In the genomic region with DNA sequence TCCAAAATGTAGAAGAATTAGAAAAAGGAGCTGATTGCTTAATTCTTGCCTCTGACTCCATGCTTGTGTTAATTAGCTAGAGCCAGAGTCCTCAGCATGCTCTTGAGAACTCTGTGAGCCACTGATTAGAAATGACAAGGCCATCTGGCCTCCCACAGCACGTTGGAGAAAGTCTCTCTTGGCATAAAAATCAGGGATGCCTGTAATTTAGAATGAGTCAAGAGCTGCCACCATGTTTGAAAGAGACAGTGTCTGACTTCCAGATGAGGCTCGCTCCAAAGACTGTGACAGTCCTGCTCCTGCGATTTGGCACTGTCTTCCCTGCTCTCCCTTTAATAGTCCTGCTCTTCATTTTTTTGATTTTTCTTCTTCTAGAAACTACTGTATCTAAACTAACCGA, we compare ENCODE assay signal across 12 mouse cellular contexts.
A peak's percentile ranks its signal among the peaks of the same experiment; 100 is the strongest.
DNase-seq lines count a peak whose midpoint lies in the region; ATAC-seq lines count a peak whose summit lies in the region.
"Had no signal": no experiment of that assay in that cellular context is flagged by ENCODE, and none has a peak within 500 bp of the region (broad histone marks: within the 10 kb centered on the region; RNA-seq: fewer than 3 reads in every experiment).

No protein-coding gene starts in this region.

- H3K9me3 ChIP-seq in midbrain, embryonic 13.5 days, result no peaks in the 10 kb centered on the region
- no peaks in the 10 kb centered on the region for H3K9me3 ChIP-seq in midbrain, embryonic 10.5 days (replicated peaks)
- H3K9me3 ChIP-seq in forebrain, embryonic 15.5 days, result no peaks in the 10 kb centered on the region
- no peaks in the 10 kb centered on the region for H3K9me3 ChIP-seq in limb, embryonic 10.5 days (replicated peaks)
- H3K9me3 ChIP-seq: liver, embryonic 13.5 days; neural tube, embryonic 12.5 days had no signal

- no peaks in the 10 kb centered on the region for H3K27me3 ChIP-seq in midbrain, embryonic 13.5 days
- H3K27me3 ChIP-seq in midbrain, embryonic 10.5 days (ENCODE audit: low read depth, poor library complexity, severe bottlenecking), result no peaks in the 10 kb centered on the region
- no peaks in the 10 kb centered on the region for H3K27me3 ChIP-seq in forebrain, embryonic 15.5 days
- H3K27me3 ChIP-seq in limb, embryonic 10.5 days (ENCODE audit: low read depth, poor library complexity, severe bottlenecking), result no peaks in the 10 kb centered on the region
- H3K27me3 ChIP-seq: liver, embryonic 13.5 days; neural tube, embryonic 12.5 days had no signal

- no peak overlapping the region for H3K4me2 ChIP-seq in midbrain, embryonic 13.5 days (replicated peaks)
- no peak overlapping the region for H3K4me2 ChIP-seq in forebrain, embryonic 15.5 days (replicated peaks)
- H3K4me2 ChIP-seq: liver, embryonic 13.5 days; neural tube, embryonic 12.5 days had no signal

- ATAC-seq in midbrain, embryonic 13.5 days, result peak; percentile 53; the same call in 1 of the 2 replicates
- peak; percentile 88 for ATAC-seq in forebrain, embryonic 15.5 days (replicated peaks)

- no peaks in the 10 kb centered on the region for H3K4me1 ChIP-seq in midbrain, embryonic 13.5 days (replicated peaks)
- H3K4me1 ChIP-seq in midbrain, embryonic 10.5 days, result no peaks in the 10 kb centered on the region
- H3K4me1 ChIP-seq in forebrain, embryonic 15.5 days, result peaks cover 3% of the 10 kb centered on the region; the same call in 1 of the 2 replicates
- no peaks in the 10 kb centered on the region for H3K4me1 ChIP-seq in limb, embryonic 10.5 days
- H3K4me1 ChIP-seq: liver, embryonic 13.5 days; neural tube, embryonic 12.5 days had no signal

- no peak overlapping the region for H3K9ac ChIP-seq in midbrain, embryonic 13.5 days (replicated peaks)
- no peak overlapping the region for H3K9ac ChIP-seq in forebrain, embryonic 15.5 days (replicated peaks)
- H3K9ac ChIP-seq: liver, embryonic 13.5 days; neural tube, embryonic 12.5 days had no signal

- 64% methylated on average over 4 of the region's 4 CpGs for WGBS in midbrain, embryonic 13.5 days
- WGBS in midbrain, embryonic 10.5 days, result 71% methylated on average over 4 of the region's 4 CpGs
- WGBS in forebrain, embryonic 15.5 days, result 50% methylated on average over 4 of the region's 4 CpGs
- 77% methylated on average over 4 of the region's 4 CpGs for WGBS in limb, embryonic 10.5 days

- no peaks in the 10 kb centered on the region for H3K36me3 ChIP-seq in midbrain, embryonic 13.5 days
- no peaks in the 10 kb centered on the region for H3K36me3 ChIP-seq in midbrain, embryonic 10.5 days
- no peaks in the 10 kb centered on the region for H3K36me3 ChIP-seq in forebrain, embryonic 15.5 days
- H3K36me3 ChIP-seq in limb, embryonic 10.5 days, result no peaks in the 10 kb centered on the region
- H3K36me3 ChIP-seq: liver, embryonic 13.5 days; neural tube, embryonic 12.5 days had no signal

- no peak overlapping the region for H3K4me3 ChIP-seq in midbrain, embryonic 13.5 days (replicated peaks)
- H3K4me3 ChIP-seq in midbrain, embryonic 10.5 days, result no peak overlapping the region
- H3K4me3 ChIP-seq in forebrain, embryonic 15.5 days, result no peak overlapping the region
- no peak overlapping the region for H3K4me3 ChIP-seq in limb, embryonic 10.5 days
- H3K4me3 ChIP-seq: liver, embryonic 13.5 days; neural tube, embryonic 12.5 days had no signal

- H3K27ac ChIP-seq in midbrain, embryonic 13.5 days, result no peak overlapping the region
- H3K27ac ChIP-seq in midbrain, embryonic 10.5 days (replicated peaks), result no peak overlapping the region
- no peak overlapping the region for H3K27ac ChIP-seq in forebrain, embryonic 15.5 days (replicated peaks)
- H3K27ac ChIP-seq in limb, embryonic 10.5 days, result no peak overlapping the region
- H3K27ac ChIP-seq: liver, embryonic 13.5 days; neural tube, embryonic 12.5 days had no signal

- peak; percentile 3 to 19 for DNase-seq in frontal cortex, adult 2 months (ENCODE audit: extremely low spot score in 1 of 2, low spot score in 1 of 2)
- DNase-seq in frontal cortex, postnatal 25 days (ENCODE audit: low spot score in 2 of 2), result no peak
- DNase-seq in midbrain, embryonic 10.5 days (ENCODE audit: low spot score), result no peak
- peak; percentile 27 for DNase-seq in telencephalon, adult 2 months (ENCODE audit: low read depth, low spot score)
- no peak for DNase-seq in limb, embryonic 10.5 days (ENCODE audit: low spot score)
- no peak for DNase-seq in embryo, embryonic 11 days
- DNase-seq: adrenal gland, adult 8-10 months; kidney, adult 11 months; liver, embryonic 13.5 days had no signal

Comparison
In these comparisons a context has a peak if more than half of its experiments do, and no peak if none do; other contexts are left out.
1. DNase-seq: peak in frontal cortex, adult 2 months (2 of 2) and telencephalon, adult 2 months (single experiment); none in frontal cortex, postnatal 25 days (0 of 2), midbrain, embryonic 10.5 days (single experiment), limb, embryonic 10.5 days (single experiment) and embryo, embryonic 11 days (single experiment).